Mouse (Mus musculus): ENCODE data around the gene Sst.

Sst gene

GRCm38 (mm10) chr16:23890151-23890550, 607 bp downstream of the Sst start:
- in situ Hi-C loops (cut with MboI; ENCODE audit: low sequenced_read_pairs) = loop anchor here (10.0 kb wide), 1 partner anchor 435 kb away; no protein-coding TSS in a partner anchor

GRCm38 (mm10) chr16:23887910-23888579, 2.7 kb downstream of the Sst start:
- in situ Hi-C loops (cut with MboI; ENCODE audit: low sequenced_read_pairs) = no loop called here

GRCm38 (mm10) chr16:23885098-23885497, 5.7 kb downstream of the Sst start:
- in situ Hi-C loops (cut with MboI; ENCODE audit: low sequenced_read_pairs) = no loop called here

- in situ Hi-C loops (cut with MboI; ENCODE audit: low sequenced_read_pairs) = no loop called here
These were observed 35.5 kb downstream of the Sst start for GRCm38 (mm10) chr16:23855242-23855641.

- in situ Hi-C loops (cut with MboI; ENCODE audit: low sequenced_read_pairs) = no loop called here
These were observed 41.0 kb downstream of the Sst start for GRCm38 (mm10) chr16:23849720-23850119.

GRCm38 (mm10) chr16:23849176-23849575, 41.6 kb downstream of the Sst start:
- in situ Hi-C loops (cut with MboI; ENCODE audit: low sequenced_read_pairs) = no loop called here

- in situ Hi-C loops (cut with MboI; ENCODE audit: low sequenced_read_pairs) = no loop called here
These were observed 46.1 kb downstream of the Sst start for GRCm38 (mm10) chr16:23844622-23845021.

GRCm38 (mm10) chr16:23842609-23843008, 48.1 kb downstream of the Sst start:
- in situ Hi-C loops (cut with MboI; ENCODE audit: low sequenced_read_pairs) = no loop called here

Data from CH12F3 (cell line).